Mouse (Mus musculus) cerebellum, adult 2 months (tissue): Measurements from ENCODE around the gene Ttll1.

Source experiments
- CTCF ChIP-seq: fragments of 200-500 bp; IDR thresholded peaks from 2 replicates; pipeline ENCODE4 v1.5.1; 2011; ENCODE audit warnings: low read depth, mild to moderate bottlenecking, control low read depth, low read length, moderate library complexity, borderline replicate concordance; ENCODE audit not compliant: insufficient read depth
- POLR2A ChIP-seq: fragments of 200-500 bp; IDR thresholded peaks from 2 replicates; pipeline ENCODE4 v1.6.1; 2011; ENCODE audit warnings: low read length, control low read depth, borderline replicate concordance; ENCODE audit not compliant: insufficient read depth

DNA sequence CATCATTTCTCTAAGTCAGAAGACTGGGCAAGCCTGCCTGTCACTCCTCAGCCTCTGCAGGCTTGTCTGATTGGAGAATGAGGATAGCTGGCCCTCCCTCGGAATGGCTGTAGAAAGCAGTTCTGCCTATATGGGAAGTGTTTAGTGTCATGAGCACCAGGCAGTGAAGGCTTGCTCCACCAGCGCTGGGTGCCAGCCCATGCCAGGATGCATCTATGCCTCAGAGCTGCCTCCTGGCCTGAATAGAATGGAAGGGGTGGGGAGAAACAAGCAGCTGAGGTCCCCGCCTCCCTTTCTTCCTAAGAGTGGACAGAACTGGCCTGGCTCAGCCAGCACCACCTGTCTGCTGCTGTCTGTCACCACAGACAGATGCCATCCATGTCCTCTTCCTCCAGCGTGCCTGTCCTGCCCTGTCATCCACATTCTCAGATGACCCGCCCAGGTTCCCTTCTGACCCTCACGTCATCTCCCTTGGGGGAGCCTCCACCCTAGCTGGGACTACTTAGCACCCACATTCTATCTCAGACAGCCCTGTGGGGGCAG, 41.3 kb downstream of the Ttll1 start:
- TF ChIP-seq POLR2A (no peak), CTCF (no peak)
